Mouse (Mus musculus) right cerebral cortex, postnatal 36 days (tissue): Measurements from ENCODE around the gene Smg7.

Experiments
- DNase-seq, 2 experiments: peaks; one replicate each; pipeline ENCODE4 v3.0.0; 2022; ENCODE audit warnings: low spot score in 2 of 2, mixed read lengths in 1 of 2

Gene Smg7

GRCm38 (mm10) chr1:152840343-152840742 lies 62.1 kb downstream of the Smg7 start:
- no peak for DNase-seq

- DNase-seq: peak in 1 of 2 experiments; percentile 69
Measured at GRCm38 (mm10) chr1:152838841-152839240, 63.6 kb downstream of the Smg7 start.

GRCm38 (mm10) chr1:152838026-152838702 lies 64.3 kb downstream of the Smg7 start:
- no peak for DNase-seq

DNA sequence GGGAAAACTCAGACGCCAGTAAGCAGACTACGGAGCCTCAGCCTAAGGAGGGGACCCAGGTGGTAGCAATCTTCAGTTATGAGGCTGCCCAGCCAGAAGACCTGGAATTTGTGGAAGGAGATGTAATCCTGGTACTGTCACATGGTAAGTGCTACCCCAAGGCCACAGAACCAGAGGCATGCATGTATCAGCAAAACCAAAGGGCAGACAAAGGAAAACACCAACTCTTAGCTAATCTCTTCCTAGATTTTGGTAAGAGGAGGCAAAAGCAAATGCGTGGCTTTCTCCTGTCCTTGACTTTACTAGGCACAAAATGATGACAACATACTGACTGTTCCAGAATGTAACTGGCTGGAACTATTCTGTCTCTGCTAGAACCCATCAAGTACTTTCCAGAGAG lies 67.4 kb downstream of the Smg7 start:
- DNase-seq: no peak

GRCm38 (mm10) chr1:152832316-152832715 lies 70.1 kb downstream of the Smg7 start:
- no peak for DNase-seq

GRCm38 (mm10) chr1:152831619-152832018 lies 70.8 kb downstream of the Smg7 start:
- DNase-seq: no peak

GRCm38 (mm10) chr1:152831003-152831402 lies 71.4 kb downstream of the Smg7 start:
- DNase-seq: peak; percentile 65 to 68

GRCm38 (mm10) chr1:152830054-152830453 lies 72.4 kb downstream of the Smg7 start:
- no peak for DNase-seq

DNA sequence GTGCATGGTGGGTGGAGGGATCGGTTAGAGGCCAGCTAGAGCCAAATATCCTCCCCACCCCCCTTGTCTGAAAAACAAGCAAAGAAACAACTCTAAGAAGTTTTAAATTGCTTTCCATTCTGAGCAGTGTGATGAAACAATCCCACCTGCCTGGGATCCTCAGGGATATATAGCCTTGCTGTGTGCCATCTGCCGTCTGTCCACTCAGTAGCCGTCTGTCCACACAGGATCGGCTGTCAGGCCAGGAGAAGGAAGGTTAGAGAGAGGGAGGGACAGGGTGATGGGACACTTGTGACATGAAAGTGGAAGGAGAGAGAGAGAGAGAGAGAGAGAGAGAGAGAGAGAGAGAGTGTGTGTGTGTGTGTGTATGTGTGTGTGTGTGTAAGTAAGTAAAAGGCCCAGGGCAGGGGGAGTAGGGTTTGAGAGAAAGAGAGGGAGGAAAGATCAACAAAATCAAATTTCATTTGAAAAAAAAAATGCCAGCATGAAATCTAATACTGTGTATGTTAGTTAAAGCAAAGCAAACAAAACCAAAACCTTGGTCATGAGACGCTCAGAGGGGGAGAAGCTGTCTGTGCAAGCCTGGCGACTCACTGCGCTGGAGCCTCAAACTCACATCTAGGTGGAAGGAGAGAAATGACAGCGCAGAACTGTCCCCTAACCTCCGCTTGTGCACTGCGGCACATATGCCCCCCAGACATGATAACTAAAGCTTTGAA lies 73.7 kb downstream of the Smg7 start:
- no peak for DNase-seq

GRCm38 (mm10) chr1:152828168-152828567 lies 74.3 kb downstream of the Smg7 start:
- no peak for DNase-seq

- DNase-seq: no peak
Measured at GRCm38 (mm10) chr1:152826446-152826845, 76.0 kb downstream of the Smg7 start.

DNA sequence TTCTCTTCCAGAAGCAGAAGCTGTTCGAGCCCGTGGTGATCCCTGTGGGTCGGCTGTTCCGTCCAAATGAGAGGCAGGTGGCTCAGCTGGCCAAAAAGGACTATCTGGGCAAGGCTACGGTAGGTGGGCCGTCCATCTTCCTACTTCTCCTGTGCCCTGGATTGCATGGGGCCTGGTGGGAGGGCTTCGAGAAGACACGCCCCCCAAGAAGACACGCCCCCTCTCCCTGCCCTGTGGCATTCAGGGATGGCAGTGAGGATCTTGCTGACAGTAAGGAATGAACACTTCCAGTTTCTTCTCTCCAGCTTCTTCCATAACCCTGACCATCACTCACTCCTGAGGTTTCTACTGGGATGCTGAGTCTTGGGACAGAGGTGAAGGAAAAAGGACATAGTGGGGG lies 78.2 kb downstream of the Smg7 start:
- DNase-seq: no peak

- DNase-seq: no peak
Measured at GRCm38 (mm10) chr1:152821746-152822145, 80.7 kb downstream of the Smg7 start.

GRCm38 (mm10) chr1:152820911-152821695 lies 81.3 kb downstream of the Smg7 start:
- DNase-seq: no peak

DNA sequence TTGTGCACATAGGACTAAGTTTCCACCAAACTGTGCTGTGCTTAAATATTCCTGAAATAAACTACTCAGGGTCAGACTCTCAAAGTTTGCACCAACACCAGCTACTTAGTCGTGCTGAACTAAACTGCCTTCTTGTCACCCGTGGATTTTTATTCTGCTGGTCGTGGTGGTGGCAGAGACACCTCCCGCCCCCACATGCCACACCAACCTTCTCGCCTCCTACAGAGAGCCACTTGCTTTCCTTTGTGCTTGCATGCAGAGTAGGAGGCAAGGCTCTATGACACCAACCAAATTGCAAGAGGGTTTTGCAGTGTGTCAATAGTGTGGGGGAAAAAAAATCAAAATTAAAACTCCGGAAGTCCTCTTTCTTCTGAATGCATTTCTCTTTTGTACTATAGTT lies 82.9 kb downstream of the Smg7 start:
- DNase-seq: no peak

GRCm38 (mm10) chr1:152817794-152818193 lies 84.7 kb downstream of the Smg7 start:
- DNase-seq: no peak

DNA sequence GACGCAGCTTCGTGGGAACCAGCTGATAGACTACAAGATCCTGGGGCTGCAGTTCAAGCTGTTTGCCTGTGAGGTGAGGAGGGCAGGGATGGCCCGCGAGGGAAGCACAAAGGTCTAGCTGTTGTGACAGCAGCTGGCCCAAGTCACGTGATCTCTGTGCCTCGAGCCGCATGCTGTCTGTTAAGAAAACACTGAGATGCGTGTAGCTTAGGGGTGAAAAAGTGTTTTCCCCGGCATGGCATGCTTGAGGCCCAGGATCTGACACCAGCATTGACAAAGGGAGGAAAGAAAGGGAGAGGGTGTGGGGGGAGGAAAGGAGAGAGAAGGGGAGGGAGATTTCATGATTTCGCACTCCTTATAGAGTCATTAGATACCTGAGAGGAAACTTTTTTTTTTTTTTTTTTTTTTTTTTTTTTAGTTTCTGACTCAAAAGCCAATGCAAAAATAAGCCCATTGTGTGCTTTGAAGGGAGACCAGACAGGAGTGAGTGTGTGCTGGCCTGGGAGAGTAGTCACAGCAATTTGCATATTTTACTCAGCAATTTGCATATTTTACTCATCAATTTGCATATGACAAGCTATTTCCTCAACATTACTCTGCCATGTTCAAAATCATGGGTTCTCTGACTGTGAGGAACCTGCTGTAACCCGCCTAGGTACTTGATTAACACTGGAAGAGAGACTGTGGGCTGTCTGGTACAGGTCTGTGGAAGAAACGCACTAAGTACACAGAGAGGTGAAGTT lies 85.2 kb downstream of the Smg7 start:
- DNase-seq: no peak

DNA sequence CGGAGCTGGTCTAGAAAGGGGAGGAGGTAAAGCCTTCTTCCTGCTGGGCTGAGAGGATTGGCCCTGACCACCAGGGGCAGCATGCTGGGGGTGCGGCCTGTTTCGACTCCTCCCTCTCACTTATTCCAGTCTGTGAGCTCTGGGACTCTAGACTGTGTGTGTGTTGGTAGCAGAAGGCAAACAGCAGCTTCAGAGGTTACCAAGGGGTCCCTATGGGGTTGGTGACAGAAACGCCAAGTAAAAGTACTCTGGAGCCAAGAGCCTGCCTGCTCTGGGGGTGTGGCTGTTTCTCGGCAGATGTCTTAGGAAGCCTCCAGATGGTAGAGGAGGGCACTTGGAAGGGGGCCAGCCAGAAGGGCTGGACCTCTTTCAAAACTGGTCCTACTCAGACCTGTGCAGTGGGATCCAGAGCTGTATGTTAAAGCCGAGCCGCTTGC lies 87.2 kb downstream of the Smg7 start:
- DNase-seq: no peak

DNA sequence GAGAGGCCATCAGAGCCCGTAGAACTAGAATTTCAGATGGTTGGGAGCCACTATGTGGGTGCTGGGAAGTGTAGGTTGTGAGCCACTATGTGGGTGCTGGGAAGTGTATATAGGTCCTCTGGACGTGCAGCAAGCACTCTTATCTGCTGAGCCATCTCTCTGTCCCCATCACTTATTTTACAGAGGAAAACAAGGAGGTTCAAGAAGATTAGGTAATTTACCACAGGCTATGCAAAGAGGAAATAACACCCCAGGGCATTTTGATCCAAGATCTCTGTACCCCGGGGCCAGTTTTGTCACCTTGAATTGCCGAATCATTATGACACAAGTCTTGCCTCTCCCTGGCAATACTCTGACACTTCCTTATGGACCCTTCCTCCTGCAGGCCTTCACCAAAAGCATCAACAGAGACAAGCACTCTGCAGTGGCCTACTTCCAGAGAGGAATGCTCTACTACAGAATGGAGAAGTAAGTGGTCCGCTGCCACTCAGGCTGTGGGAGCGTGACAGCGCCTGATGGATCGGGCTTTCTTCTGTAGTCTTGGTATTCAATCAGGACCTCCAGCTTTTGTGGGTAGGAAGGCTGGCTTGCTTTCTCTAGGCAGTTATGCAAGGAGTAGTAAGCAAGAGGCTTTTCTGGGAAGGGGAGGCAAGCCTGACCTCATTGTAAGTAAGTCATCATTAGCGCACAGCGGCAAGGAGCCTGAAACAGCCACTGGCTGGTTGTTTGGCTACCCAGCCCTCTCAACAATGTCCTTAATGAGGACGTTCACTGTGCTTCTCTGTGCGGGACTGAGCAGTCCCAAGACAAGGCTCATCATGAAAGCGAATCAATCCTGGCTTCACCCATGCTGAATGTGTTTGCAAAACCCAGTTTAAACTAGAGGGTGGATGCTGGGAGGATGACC lies 91.7 kb downstream of the Smg7 start:
- DNase-seq: no peak

GRCm38 (mm10) chr1:152809541-152810252 lies 92.7 kb downstream of the Smg7 start:
- no peak for DNase-seq
